Mouse (Mus musculus) kidney, adult 8-10 months (tissue): Measurements from ENCODE around the gene Bbs2.
A peak's percentile ranks its signal among the peaks of the same experiment; 100 is the strongest.
"Not testable (repeated sequence)": the region's sequence is repeated elsewhere in the genome, so short reads cannot be mapped to it uniquely, and the experiment has no call there.

Experiments used
- DNase-seq, 2 experiments: peaks; one replicate each; pipeline ENCODE4 v3.0.0; 2022

The Bbs2 gene

DNA sequence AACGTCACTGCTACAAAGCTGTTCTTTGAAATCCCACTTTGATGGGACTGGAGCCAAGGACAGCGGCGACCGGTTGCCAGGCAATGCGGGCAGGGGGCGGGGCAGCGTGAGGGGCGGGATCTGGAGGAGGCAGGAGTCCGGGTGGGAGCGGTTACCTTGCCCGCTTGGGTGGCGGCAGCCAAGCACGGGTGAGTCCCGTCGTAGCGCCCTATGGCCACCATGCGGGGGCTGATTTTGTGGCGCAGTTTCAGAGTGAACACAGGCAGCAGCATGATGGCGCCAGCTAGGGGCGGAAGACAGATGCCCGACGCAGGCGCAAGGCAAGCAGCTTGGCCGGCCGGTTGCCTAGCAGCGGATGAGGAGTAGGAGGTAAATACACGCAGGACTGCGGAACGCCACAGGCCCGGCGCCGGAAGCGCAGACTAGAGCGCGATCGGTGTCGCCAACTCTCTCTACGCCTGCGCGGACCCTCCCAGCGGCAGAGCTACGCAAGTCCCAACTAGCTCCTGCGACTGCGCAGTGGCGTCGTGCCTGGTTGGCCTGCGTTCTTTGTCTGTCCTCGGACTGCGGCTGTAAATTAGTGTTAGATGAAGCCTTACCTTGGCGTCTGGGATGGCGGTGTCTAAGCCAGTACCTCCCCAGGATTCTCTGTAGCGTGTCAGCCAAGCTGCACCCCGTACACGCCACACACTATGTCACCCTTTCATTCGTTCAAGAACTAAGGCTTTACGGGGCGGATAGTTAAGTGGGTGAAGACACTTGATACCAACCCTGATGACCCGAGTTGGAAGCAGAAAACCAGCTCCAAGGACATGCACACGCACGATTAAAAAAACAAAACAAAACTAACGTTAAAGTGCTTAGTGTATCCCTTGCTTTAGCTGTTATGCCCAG lies at the start of gene Bbs2:
TSS of gene Bbs2 (minus strand) at position 848 of the 894 bp plus-strand sequence.
- peak; percentile 99 for DNase-seq

DNA sequence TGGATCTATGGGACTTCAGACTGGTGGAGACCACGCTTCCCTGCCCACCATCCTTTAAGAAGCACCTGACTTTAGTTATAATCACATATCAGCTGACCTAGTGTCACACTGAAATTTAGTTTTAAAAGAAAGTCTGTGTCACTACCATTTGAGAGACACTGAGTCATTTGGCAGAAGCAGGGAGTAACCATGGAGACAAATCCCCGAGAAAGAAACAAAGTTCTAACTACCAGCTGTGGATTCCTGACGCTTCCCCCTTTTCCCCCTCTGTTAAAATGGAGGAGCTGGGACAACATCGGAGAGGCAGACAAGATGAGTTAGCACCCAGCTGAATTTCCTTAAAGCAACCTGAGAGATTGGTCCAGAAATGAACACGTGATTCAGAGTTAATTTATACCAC lies 49.5 kb upstream of the Bbs2 start:
- no peak for DNase-seq

DNA sequence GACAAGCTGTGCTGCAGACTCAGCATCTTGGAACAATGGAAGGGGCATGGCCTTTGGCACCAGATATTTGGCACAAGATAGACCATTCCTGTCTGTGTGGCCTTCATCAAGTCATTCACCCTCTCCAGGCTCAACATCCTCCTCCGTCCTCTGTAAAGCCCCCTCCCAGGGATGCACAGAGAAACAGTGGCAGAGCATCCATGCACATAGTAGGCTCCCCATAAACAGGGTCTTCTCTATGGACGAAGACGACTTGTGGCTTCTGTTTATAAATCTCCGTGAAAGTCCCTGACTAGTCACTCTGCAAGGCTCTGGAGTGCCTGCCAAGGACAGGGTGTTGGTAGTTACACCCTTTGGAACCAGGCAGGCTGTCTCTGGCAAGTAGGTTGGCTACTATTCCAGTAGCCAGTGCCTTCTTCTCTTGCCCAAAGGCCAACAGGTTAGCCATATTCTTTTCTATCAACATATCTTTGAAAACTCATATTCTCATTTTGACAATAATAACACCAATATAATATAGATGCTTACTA lies 41.6 kb upstream of the Bbs2 start:
- no peak for DNase-seq

DNA sequence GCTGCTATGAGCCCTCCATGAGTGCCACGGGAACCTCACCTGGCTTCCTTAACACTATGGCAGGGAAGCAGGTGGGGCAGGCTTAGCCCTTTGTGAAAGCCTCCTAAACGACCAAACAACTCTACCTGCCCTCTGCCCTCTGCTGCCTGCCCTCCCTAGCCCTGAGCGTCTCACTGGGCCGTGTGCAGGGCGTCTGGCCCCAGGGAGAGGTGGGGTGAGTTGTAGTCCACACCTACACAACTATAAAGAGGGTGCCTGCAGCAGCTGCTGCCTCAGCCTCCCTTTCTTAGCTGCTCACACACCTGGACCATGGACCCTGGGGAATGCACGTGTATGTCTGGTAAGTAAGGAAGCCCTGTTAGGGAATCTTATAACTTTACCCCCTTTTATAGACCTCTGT lies 38.2 kb upstream of the Bbs2 start, which contains the start of gene Mt4:
TSS of gene Mt4 (plus strand) at position 265 of the 400 bp plus-strand sequence.
- DNase-seq = no peak

DNA sequence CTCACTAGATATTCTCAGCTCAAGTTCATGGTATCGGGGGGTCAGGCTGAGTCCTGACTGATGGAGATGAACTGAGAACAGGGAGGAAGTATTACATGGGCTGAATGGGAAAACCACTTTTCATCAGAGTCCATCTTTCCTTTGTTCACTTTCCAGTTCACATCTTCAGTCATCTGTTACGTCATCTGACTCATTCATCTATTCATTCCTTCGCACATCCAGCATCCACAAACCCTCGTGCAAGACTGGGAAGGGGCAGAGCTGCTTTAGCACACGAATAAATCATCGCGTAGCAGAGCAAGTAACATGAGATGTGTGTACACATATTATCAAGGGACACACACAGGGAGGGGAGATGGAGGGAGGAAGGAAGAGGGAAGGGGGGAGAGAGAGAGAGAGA lies 37.5 kb upstream of the Bbs2 start:
- DNase-seq = no peak

DNA sequence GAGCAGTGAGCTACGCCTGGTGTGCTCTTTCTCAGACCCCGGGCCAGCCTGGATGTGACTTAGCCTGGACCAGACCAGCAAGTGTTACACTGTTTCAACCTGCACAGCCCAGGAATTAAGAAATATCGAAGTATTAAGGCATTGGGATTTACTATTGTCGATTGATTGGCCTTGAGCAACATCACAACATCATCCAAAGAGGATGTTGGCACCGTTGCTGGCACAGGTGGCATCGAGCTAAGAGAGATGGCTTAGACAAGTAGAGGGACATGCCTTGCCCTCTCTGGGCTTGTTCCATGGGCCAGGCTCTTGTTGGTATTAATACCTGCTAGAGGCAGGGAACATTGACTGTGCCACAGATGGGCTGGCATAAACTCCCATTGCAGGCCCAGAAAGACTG lies 36.8 kb upstream of the Bbs2 start:
- no peak for DNase-seq

DNA sequence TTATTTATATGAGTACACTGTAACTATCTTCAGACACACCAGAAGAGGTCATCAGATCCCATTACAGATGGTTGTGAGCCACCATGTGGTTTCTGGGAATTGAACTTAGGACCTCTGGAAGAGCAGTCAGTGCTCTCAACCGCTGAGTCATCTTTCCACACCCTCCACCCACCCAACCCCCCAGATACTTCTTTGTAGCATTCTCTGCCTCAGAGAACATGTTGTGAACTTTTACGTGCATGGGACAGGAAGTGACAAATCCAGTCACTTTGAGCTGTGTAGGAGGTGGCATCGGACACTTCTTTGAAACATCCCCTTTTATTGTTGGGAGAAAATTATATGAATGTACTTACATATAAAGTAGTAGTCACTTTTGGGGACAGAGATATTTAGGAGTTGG lies 35.9 kb upstream of the Bbs2 start:
- not testable (repeated sequence) for DNase-seq

DNA sequence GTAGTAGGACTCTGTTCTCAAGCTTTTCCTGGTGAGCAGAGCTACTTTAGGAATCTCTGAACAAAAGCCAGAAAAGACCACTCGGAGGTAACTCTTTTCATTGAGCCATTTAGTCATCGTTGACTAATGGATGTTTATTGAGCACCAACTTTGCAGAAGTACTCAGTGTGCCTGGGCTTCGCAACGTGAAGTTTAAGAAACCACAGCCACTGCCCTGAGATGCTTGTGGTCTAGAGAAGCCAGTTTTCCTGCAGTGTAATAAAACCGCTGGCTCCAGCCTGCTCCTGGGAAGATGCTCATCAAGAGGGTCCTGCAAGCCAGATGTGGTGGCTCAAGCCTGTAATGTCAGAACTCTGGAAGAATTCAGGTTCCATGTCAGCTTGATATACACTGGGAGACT lies 33.4 kb upstream of the Bbs2 start:
- DNase-seq = no peak

DNA sequence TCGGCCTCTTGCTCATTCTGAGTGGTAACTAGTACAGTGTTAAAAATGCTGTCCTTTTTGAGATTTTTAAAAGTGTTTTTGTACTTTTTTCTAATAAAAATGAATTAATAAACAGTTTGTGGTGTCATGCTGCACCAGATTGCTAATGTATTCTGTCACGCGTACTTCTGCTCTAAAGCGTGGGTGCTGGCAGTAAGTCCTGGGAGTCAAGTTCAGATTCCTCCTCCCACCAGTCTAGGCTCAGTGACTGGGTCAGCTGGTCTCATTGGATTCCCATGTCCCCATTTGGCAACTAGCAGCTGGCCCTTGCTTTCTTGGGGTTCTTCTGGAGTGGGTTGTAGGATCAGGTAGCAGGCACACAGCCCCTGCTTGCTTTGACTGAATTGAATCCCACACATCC lies 31.4 kb upstream of the Bbs2 start:
- DNase-seq = no peak

DNA sequence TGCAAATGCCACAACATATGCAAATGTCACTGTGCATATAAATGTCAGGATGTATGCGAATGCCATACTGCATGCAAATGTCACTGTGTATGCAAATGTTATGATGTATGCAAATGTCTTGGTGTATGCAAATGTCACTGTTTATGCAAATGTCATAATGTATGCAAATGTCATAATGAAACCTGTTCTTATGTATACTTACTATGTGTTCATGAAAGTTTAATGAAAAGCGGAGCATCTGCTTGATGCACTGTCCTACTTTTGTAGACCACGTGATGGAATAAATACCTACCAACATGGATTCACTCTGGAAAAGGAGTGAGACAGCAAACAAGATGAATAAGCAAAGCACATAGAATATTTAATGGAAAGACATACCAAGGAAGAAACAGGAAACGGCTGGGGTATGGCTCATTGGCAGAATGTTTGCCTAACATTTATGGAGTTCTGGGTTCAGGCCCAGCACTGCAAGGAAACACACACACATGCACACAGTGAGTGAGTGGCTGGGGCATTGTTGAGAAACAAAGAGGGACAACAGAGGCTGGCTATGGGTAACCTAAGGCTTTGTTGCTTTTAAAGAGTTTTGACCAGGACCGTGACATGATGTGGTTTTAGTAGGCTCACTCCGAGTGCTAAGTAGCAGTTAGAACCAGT lies 30.5 kb upstream of the Bbs2 start:
- no peak for DNase-seq

DNA sequence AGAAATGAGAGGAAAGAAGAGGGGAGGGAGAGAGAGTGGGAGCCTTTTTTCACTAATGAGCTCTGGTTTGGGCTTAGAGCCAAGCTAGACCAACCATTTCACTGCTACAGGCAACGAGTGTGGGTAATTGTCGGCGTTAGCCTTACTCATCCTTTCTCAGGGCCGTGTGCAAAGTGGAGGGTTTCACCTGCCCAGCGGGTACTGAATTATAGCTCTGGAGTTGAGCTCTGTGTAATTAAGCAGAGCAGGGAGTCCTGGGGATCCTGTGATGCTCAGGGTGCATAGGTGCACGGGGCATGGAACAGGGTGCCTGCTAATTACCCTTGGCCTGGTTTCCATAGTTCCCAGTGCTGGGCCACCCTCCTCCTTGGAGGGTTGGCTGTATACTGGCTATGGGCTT lies 29.0 kb upstream of the Bbs2 start:
- DNase-seq = no peak

DNA sequence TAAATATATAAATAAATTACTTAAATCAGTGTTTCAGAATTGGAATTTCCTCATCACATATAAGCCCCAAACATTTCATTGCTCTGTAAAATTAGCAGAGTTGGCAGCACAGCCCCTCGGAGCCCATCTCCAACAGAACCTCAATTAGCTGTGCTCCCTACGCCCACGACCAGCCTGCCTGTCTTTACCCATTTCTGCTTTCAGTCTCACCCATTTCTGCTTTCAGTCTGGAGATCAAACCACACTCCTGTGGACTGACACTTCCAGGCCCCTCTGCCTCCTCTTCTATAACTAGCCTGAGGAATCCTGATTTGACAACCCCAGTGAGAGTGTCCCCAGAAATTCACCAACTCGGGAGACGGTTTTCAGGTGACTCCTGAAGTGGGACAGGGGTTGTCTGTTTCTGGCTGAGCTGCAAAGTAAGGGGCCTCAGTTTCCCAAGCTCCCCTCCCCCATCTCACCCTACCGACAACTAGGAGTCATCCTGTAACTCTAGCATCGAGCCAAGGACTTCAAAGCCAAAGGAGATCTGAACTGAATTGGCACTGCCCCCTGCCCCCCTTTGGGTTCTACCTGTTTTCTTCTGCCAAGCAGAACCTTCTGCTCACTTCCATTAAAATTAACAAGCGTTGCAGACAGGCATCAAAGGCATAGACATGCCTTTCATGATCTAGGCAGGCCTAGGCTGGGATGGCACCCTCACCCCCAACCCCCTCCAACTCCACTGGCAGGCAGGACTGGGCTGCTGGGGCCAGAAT lies 24.2 kb upstream of the Bbs2 start:
- DNase-seq = no peak

DNA sequence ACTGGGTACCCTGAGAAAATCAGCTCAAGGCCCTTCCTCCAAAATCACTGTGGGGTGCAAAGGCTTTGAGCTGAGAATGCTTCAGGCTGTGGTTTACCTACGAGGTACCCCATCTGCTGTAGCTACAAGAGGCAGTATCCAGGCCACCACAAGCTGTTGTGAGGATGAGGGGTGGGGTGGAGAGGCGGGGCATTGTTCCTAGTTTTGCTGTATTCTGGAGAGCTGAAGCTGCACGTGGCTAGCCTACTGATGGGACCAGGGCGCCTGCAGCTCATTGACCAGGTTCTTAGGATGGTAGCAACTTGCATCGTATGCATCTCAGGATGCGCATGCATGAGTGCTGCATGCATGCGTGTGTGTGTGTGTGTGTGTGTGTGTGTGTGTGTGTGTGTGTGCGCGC lies 22.9 kb upstream of the Bbs2 start:
- DNase-seq = no peak

DNA sequence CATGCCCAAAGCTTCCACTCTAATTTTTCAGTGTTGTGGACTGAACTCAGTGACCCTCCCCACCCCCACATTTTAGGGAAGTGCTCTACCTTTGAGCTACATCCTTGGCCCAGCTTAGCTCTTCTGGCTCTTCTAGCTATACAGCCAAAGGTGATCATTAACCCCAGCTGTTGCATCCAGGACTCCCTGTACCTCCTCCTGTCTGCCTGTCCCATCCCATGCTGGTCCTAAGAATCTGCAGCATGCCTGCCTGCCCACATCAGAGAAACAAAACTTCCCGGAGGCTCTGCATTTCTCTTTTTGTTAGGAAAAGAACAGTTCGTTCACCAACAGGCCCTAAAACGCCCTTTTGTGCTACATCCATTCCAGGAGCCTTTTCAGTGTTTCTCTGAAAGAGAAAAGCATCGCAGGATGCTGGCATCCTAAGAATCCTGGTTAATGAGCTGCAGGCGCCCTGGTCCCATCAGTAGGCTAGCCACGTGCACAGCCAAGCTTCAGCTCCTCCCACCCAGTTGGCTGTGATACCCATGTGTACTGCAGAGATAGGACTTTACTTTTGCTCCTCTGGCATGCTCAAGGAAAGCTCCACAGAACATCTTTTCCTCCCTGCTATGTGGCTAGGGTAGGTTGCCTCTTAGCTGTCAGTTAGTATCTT lies 20.2 kb upstream of the Bbs2 start:
- DNase-seq = peak in 1 of 2 experiments; percentile 42

DNA sequence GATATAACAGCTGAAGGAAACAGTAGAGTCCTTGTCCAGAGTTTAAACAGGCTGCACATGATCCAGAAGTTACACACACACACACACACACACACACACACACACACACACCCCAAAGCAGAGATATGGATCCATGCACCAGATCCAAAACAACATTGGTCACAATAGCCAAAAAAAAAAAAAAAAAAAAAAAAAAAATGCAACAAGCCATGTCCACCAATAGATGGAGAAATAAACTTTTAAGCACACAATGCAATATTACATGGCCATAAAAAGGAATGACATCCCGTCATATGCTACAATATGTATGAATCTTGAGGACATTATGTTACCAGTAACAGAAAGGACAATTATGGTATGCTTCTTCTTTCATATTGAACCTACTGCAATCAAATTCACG lies 15.2 kb upstream of the Bbs2 start:
- DNase-seq = no peak

DNA sequence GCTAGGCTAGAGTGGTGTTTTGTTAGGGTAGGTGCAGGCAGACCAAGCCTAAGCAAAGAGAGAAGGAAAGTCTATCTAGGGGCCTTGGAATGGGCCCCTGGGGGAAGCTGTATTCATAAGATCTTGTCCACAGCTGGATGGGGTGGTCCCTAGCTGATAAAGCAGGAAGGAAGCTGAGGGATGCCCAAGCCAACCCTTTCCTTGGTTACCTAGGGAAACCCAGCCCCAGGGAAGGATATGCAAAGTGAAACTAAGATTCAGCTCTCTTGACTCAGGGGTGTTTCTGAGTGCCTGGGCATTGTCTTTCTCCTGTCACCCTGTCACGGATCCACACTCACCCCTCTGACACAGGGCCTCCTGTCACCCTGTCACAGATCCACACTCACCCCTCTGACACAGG lies 14.7 kb upstream of the Bbs2 start:
- no peak for DNase-seq

DNA sequence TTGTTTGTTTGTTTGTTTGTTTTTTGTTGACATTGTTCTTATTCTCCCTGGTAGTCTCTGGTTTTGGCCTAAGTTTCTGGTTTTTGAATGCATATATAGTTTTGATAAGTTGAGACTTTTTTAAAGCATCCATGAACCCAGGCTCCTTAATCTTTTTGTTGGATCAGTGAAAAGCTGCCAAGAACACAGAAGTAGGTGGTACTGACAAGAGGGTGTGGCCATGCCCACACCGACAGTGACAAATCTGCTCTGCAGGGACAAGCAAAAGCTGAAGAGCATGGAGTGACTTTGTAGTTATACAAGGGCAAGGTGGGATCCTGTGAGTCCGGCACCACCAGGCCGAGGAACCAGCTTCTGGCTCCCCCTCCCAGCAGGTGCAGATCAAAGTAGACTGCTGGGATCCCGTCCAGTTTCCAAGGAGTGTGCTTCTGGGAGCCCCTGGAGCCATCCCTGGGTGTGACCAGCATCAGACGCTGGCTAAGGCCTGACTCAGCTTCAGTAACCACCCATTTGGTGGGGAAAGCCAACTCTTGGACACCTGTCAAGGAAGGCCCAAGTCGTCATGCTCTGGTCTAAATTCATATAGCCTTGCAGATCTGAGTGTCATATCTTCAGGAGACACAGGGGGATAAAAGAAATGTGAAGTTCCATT lies 11.9 kb upstream of the Bbs2 start:
- no peak for DNase-seq

DNA sequence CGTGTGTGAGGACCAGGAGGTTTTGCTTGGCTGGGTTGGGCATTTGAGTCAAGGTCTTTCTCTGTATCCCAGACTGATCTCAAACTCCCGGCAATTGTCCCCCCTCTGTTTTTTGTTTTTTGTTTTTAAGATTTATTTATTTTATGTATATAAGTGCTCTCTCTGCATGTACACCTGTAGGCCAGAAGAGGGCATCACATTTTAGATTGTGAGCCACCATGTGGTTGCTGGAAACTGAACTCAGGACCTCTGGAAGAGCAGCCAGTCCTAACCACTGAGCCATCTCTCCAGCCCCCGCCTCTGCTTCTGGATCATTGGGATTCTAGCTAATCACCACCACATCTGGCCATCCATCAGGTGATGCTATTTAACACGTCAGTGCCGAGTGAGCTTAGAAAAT lies 11.1 kb upstream of the Bbs2 start:
- DNase-seq = no peak

DNA sequence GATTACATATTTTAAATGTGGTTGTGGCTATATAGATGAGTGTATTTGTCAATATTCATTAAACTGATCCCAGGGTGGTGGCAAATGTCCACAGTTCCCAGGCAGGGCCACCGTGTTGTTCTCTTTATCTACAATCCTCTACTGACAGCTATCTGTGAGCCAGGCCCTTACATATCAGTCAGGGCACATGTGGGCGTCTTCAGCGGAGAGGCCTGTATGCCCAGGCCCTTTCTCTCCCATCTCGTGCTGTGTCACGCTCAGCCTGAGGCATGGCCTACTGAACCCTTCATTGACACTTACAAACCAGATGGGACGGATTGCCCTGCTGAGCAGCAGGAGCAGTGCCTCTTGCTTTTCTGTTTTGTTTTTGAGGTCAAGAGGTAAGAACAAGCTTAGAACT lies 10.7 kb upstream of the Bbs2 start:
- DNase-seq = no peak

DNA sequence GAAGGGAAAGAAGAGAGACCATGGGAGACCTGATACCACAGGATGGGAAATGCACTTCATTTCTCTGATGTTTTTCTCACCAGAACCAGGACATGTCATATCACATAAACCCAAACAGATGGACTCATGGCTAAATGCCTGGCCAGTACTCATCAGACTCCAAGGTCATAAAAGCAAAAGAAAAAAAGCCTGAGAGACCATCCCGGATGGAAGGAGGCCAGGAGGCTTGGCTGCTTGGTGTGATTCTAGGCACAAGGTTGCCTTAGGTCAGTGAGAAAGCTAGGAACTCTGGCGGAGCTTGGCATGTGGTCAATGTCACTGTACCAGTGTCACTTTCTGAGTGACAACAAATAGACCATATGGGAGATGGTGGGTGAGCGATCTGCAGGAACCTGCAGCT lies 9.1 kb upstream of the Bbs2 start:
- DNase-seq = no peak

DNA sequence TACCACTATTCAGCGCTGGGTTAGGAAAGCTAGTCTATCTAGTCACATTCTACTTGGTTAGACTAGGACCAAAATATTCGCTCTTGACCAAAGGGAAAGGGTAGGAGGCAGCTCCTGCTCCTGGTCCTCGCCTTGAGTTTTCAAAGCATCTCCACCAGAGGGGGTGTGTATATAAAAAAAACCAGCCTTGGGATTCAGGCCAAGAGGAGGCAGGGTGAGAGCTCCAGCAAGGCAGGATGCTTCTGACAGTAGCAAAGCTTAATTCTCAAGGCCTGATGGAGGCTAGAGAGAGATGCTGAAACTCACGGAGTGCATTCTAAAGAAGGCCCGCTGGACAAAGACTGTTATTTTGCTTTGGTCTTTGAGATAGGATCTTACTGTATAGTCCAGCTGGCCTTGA lies 5.4 kb upstream of the Bbs2 start:
- DNase-seq = no peak

DNA sequence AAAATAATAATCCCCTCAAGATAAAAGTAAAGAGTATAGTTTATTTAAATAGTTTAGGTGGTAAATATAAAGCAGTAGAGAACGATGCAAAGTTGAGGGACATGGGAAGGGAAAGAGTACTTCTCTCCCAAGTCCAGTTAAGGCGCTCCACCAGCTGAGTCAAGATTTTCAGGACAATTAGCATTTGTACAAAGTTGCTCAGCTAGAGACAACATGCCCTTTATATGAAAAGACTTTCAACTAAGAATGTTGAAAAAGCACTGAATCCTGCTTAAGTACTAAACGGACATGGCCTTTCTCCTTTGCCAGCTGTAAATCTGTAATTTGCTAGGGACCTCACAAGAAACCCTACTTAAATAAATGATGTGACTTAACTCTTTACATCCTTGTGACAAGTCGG lies 268 bp upstream of the Bbs2 start:
- DNase-seq = no peak
